Mouse (Mus musculus) T-helper 17 cell (primary cell): ENCODE measurements around the gene Rab37.

Source experiments
- in situ Hi-C, 2 experiments: fragments of 300-600 bp; cut with MboI, MseI; formaldehyde crosslinking; loops; 1 replicate in 1 of 2; 2 replicates in 1 of 2; pipeline ENCODE4 v1.15.1; 2025; ENCODE audit warnings: high pct_unique_total_duplicates in 2 of 2

Gene Rab37

GRCm38 (mm10) chr11:115084595-115084994, 6.6 kb upstream of the Rab37 start:
- in situ Hi-C loops: loop anchor here in 1 of 2 experiments (5.0 to 10.0 kb wide), 2 partner anchors 68 to 100 kb away; partner anchors contain the start of genes Nat9 and Tmem104

GRCm38 (mm10) chr11:115085064-115085463, 6.2 kb upstream of the Rab37 start:
- in situ Hi-C loops: loop anchor here in 1 of 2 experiments (10.0 kb wide), 1 partner anchor 100 kb away; the partner anchor contains the start of genes Nat9 and Tmem104

- in situ Hi-C loops: loop anchor here in 1 of 2 experiments (10.0 kb wide), 1 partner anchor 99 kb away; the partner anchor contains the start of genes Nat9 and Tmem104
Observed at GRCm38 (mm10) chr11:115086213-115086612, 5.0 kb upstream of the Rab37 start.

GRCm38 (mm10) chr11:115089853-115090252, 1.4 kb upstream of the Rab37 start:
- in situ Hi-C loops: loop anchor here (5.0 to 10.0 kb wide), 3 partner anchors 62 to 172 kb away; partner anchors contain the start of genes Nat9 (in 1 of the 2) and Tmem104 (in 1 of the 2)

GRCm38 (mm10) chr11:115092140-115092539, 909 bp downstream of the Rab37 start:
- in situ Hi-C loops: loop anchor here in 1 of 2 experiments (5.0 kb wide), 2 partner anchors 60 to 170 kb away; no protein-coding TSS in a partner anchor

- in situ Hi-C loops: no loop called here
Observed at GRCm38 (mm10) chr11:115098203-115098932, 7.1 kb downstream of the Rab37 start.

GRCm38 (mm10) chr11:115099241-115099840, 8.1 kb downstream of the Rab37 start:
- in situ Hi-C loops: no loop called here

GRCm38 (mm10) chr11:115100032-115100621, 8.9 kb downstream of the Rab37 start:
- in situ Hi-C loops: no loop called here

- in situ Hi-C loops: no loop called here
Observed at GRCm38 (mm10) chr11:115100741-115101140, 9.5 kb downstream of the Rab37 start.

- in situ Hi-C loops: no loop called here
Observed at GRCm38 (mm10) chr11:115101615-115102051, 10.4 kb downstream of the Rab37 start.

- in situ Hi-C loops: no loop called here
Observed at GRCm38 (mm10) chr11:115102116-115102515, 10.9 kb downstream of the Rab37 start.

GRCm38 (mm10) chr11:115103470-115104413, 12.5 kb downstream of the Rab37 start:
- in situ Hi-C loops: no loop called here

GRCm38 (mm10) chr11:115104769-115105563, 13.7 kb downstream of the Rab37 start:
- in situ Hi-C loops: no loop called here

- in situ Hi-C loops: no loop called here
Observed at GRCm38 (mm10) chr11:115106638-115107037, 15.4 kb downstream of the Rab37 start.

GRCm38 (mm10) chr11:115107403-115107916, 16.2 kb downstream of the Rab37 start:
- in situ Hi-C loops: no loop called here

GRCm38 (mm10) chr11:115108176-115108575, 16.9 kb downstream of the Rab37 start:
- in situ Hi-C loops: no loop called here

- in situ Hi-C loops: no loop called here
Observed at GRCm38 (mm10) chr11:115110271-115110670, 19.0 kb downstream of the Rab37 start.

GRCm38 (mm10) chr11:115112196-115112595, 21.0 kb downstream of the Rab37 start:
- in situ Hi-C loops: no loop called here

GRCm38 (mm10) chr11:115119409-115119808, 28.2 kb downstream of the Rab37 start:
- in situ Hi-C loops: no loop called here

- in situ Hi-C loops: no loop called here
Observed at GRCm38 (mm10) chr11:115128483-115128882, 37.3 kb downstream of the Rab37 start.
